Mouse (Mus musculus): ENCODE measurements around the gene Frrs1.
"Not testable (repeated sequence)": the region's sequence is repeated elsewhere in the genome, so short reads cannot be mapped to it uniquely, and the experiment has no call there.

The Frrs1 gene

DNA sequence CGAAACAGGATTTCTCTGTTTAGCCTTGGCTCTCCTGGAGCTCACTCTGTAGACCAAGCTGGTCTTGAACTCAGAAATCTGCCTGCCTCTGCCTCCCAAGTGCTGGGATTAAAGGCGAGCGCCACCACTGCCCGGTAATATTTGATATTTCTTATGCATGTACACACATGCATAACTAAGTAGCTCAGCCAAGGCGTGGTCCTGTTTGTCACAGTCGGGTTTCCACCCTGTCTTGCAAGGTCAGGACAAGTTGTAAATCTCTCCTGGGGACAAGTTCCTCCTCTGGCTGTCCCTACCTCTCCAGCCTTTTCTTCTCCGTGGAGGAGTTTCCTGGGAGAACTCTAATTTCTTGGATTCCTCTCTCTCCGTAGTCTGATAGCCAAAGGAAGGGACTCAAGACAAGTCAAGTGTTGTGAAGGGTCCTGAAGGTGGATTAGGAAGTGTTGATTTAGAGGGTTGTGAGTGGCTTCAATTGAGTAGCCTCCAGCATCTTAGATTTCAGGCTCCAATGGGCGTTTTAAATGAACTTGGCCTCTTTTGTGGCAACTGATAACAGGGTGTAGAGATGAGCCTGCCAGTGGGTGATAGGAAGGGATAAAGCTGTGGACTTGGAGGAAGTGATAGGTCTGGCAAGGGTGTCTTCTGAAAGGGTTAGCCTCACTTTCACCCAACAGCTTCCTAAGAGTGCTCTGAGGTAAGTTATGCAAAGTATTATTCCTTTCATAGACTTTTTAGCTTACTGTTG, at the start of gene Frrs1:
Frrs1 (plus strand) TSS at position 524 of the 745 bp plus-strand sequence.
- no peak for DNase-seq

GRCm38 (mm10) chr3:116810351-116810750, 48.9 kb upstream of the Frrs1 start:
- not testable (repeated sequence) for DNase-seq

- DNase-seq = no peak
Measured at GRCm38 (mm10) chr3:116812946-116813345, 46.3 kb upstream of the Frrs1 start.

- DNase-seq = no peak
Measured at GRCm38 (mm10) chr3:116815305-116815797, 43.9 kb upstream of the Frrs1 start.

DNA sequence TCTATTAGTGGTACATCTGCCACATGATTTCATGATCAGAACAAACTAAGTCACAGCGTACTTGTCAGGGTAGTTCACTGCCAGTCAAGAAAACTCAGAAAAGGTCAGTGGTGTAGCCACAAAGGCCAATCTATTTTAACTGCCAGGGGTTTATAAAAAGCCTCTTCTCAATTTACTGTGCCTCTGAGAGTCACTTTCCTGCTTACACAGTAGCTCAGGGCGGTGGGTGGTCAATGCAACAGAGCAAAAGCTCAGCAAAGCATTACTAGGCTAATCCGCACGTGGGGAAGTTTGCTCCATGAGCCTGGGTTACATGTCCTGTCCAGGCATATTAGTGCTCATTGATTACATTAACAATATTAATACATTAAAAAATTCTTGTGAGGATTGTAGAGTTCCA, 43.3 kb upstream of the Frrs1 start:
- no peak for DNase-seq

- DNase-seq = no peak
Measured at GRCm38 (mm10) chr3:116816674-116817215, 42.5 kb upstream of the Frrs1 start.

GRCm38 (mm10) chr3:116817231-116817630, 42.0 kb upstream of the Frrs1 start:
- DNase-seq = no peak

- DNase-seq = no peak
Measured at GRCm38 (mm10) chr3:116826471-116827215, 32.6 kb upstream of the Frrs1 start.

- DNase-seq = no peak
Measured at GRCm38 (mm10) chr3:116829274-116829920, 29.9 kb upstream of the Frrs1 start.

- no peak for DNase-seq
Measured at GRCm38 (mm10) chr3:116831324-116831723, 27.9 kb upstream of the Frrs1 start.

DNA sequence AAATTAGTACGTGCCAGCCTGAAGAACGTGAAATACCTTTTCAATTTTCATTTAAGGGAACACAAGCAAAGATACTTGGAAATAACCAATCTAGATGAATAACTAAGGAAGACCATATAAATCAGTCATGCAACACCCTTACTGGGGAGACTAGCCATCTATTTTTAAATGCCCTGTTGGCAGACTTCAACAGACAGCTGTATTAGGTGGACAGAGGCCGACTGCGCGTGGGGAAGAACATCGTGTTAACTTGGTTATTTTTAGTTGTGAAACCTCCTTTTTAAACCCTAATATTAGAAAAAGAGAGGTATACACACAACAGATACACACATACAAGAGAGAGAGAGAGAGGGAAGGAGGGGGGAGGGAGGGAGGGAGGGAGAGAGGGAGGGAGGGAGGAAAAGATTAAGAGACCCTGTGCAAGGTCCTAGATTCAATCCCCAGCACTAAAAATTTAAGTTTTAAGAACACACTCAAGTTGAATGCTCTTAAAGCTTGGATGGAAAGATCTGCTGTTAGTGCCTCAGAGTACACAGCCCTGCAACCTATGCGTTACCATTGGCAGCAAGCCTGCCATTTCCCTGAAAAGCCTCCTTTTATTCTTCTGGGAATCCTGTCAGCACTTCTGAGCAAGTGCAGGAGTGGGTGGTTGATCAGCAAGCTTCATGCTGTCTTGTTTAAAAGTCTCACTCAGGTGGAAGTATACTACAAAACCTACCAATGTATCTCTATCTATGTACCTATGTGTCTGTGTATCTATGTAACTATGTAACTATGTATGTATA, 26.5 kb upstream of the Frrs1 start:
- DNase-seq = no peak

- no peak for DNase-seq
Measured at GRCm38 (mm10) chr3:116833491-116833890, 25.8 kb upstream of the Frrs1 start.

DNA sequence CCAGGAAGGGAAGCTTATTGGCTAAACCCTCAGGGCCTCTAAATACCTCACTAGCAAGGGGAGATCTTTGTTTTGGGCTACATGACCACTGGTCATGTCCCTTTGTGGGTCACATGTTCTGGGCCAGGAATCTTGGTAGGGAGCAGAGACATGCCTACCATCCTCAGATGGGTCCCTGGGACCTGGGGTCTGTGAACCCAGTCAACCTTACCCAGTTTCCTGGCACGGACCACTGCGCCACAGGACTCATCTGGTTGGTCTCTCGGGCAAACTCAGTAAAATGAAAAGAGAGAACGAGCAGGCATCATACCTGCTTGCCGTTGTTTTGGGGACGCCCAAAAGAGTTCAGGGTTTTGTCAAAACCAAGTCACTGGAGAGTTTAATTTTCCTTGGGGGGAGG, 25.0 kb upstream of the Frrs1 start:
- no peak for DNase-seq

DNA sequence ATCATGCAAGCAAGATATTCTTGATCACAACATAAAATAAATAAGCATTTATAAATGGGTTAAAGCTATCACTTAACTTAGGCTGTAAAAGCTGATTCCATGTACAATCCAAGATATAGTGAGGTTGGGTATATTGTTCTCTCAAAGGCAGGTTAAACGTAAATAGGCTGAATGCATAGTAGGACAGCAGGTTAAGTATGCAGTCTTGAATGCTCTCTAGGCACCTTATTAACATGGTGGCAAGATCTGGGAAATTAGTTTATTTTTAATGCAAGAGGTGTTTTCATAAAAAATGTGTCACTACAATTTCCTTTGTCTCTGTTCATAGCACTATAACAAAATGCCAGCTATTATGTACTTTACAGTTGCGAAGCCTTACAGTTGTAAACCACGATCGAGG, 23.9 kb upstream of the Frrs1 start:
- no peak for DNase-seq

DNA sequence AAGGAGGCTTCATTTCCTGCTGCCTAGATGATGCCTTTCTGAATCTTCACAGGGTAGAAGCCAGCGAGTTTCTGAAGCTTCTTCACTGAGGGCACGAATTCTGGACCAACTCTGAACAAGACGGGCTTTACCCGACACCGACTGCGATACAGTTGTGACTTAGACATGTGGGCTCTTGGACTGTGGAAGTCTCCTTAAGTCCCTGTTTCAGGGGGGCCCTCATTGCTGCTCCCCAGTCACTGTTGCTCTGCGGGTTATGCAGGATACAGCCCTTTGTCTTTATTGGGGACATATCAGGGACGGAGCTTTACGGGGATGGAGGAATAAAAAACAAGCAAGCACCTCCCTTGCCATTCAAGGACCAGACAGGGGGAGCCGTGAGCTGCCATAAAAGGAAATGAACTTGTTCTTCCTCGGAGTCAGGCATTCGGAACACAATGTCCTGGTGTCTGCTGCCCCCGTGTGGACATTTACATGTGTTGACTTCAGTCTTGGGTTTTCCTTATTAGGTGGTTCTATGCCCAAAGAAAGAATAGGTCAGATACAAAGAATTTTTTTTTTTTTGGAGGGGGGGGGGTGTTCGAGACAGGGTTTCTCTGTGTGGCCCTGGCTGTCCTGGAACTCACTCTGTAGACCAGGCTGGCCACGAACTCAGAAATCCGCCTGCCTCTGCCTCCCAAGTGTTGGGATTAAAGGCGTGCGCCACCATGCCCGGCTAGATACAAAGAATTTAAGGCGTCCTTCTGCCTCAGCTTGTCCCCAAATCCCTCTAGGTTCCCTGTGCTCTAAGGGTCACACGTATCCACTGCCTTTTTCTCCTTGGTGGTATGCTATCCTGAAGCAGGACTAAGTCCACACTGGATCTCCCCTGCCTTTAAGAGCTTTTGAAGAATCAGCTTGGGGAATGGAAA, 23.2 kb upstream of the Frrs1 start:
- peak; percentile 95 for DNase-seq

- DNase-seq = no peak
Measured at GRCm38 (mm10) chr3:116836681-116837475, 22.4 kb upstream of the Frrs1 start.

GRCm38 (mm10) chr3:116841311-116841710, 18.0 kb upstream of the Frrs1 start:
- no peak for DNase-seq

- no peak for DNase-seq
Measured at GRCm38 (mm10) chr3:116844880-116845579, 14.2 kb upstream of the Frrs1 start.

DNA sequence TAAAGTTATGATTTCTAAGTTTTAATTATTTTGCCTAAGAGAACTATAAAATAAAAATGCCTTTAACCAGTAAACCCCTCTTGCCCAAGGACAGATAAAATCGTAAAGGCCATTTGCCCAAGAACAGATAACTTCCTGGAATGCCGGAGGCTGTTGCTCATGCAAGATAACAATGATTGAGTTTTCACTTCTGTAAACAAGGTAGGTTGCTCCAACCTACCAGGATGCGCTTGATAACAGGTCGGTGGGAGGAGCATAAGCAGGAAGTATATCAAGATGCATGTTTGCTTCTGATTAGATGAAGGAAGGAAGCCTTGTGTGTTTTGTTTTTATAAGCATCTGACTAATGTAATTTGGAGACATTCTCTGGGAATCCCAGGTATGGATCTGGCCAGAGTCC, 13.2 kb upstream of the Frrs1 start:
- DNase-seq = no peak

GRCm38 (mm10) chr3:116848099-116848498, 11.2 kb upstream of the Frrs1 start:
- no peak for DNase-seq

Data from embryo, embryonic 11 days (tissue).